Mouse (Mus musculus): Measurements from ENCODE around the gene Fam120b.

DNA sequence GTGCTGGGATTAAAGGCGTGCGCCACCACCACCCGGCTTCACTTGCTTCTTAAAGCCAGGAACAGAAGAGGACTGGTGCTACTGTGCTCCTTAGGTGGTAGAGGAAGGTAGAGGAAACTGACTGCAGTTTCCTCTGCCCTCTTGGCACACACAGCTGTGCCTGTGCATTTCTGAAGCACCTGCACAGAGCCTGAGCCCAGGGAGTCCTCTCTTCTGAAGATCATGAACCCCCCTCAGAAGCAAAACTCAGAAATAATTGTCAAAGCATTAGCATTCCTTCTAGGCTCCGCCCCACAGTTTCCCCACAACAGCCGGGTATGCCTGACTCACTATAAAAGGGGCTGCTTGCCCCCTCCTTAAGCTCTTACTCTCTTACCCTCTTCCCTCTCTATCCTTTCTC is 51.8 kb downstream of the Fam120b start:
- TF ChIP-seq CTCF (IDR thresholded peaks at IDR 0.05; ENCODE audit: low read depth, low read length) (no peak), POLR2A (IDR thresholded peaks at IDR 0.05; ENCODE audit: extremely low read depth, insufficient read depth, low read length) (no peak)

All from liver, adult 2 months (tissue).